Mouse (Mus musculus): ENCODE results near the gene Btbd3.

GRCm38 (mm10) chr2:138503866-138504380 is 247.6 kb downstream of the Btbd3 start:
- TF ChIP-seq CTCF (conservative IDR thresholded peaks at IDR 0.05; ENCODE audit: insufficient read depth, insufficient read length, low read depth, low read length) (no peak), POLR2A (IDR thresholded peaks at IDR 0.05; ENCODE audit: low read depth, low read length) (no peak)
